Mouse (Mus musculus) embryonic facial prominence, embryonic 15.5 days (tissue): ENCODE results near the gene Cmip. TPM values are rescaled to one million over a fixed set of nuclear protein-coding genes. Genes with fewer than 3 reads are reported as not detected.

Experiments
- ATAC-seq: fragments of 200-750 bp; cut with Nextera tagmentation; 2 replicates; pipeline ENCODE4 v1.8.0; 2017; ENCODE audit warnings: low read depth, moderate TSS enrichment; ENCODE audit not compliant: insufficient number of reproducible peaks, low FRiP score, low TSS enrichment
- H3K27ac ChIP-seq: fragments of 300-500 bp; sonication (generic); replicated peaks from 2 replicates; pipeline ENCODE4 v1.5.1; 2015; ENCODE audit warnings: mild to moderate bottlenecking, inconsistent platforms
- H3K27me3 ChIP-seq: fragments of 300-500 bp; sonication (generic); 2 replicates; pipeline ENCODE4 v1.6.1; 2015; ENCODE audit warnings: inconsistent platforms
- H3K36me3 ChIP-seq: fragments of 300-500 bp; sonication (generic); 2 replicates; pipeline ENCODE4 v1.6.1; 2015; ENCODE audit warnings: mild to moderate bottlenecking, inconsistent platforms
- H3K4me1 ChIP-seq: fragments of 300-500 bp; sonication (generic); 2 replicates; pipeline ENCODE4 v1.6.1; 2015; ENCODE audit warnings: inconsistent platforms
- H3K4me2 ChIP-seq: fragments of 300-500 bp; sonication (generic); replicated peaks from 2 replicates; pipeline ENCODE4 v1.6.1; 2015; ENCODE audit warnings: mild to moderate bottlenecking, inconsistent platforms
- H3K4me3 ChIP-seq: fragments of 300-500 bp; sonication (generic); replicated peaks from 2 replicates; pipeline ENCODE4 v1.5.1; 2015; ENCODE audit warnings: mild to moderate bottlenecking, inconsistent platforms
- H3K9ac ChIP-seq: fragments of 300-500 bp; sonication (generic); 2 replicates; pipeline ENCODE4 v1.6.1; 2015; ENCODE audit warnings: inconsistent platforms
- H3K9me3 ChIP-seq: fragments of 300-500 bp; sonication (generic); replicated peaks from 2 replicates; pipeline ENCODE4 v1.6.1; 2016; ENCODE audit warnings: inconsistent platforms
- WGBS: fragments of 180-500 bp; shearing (Covaris S2); methylation state at CpG from one replicate; pipeline ENCODE4 v1.1.7; 2015; 5-methylcytosine and 5-hydroxymethylcytosine counted together
- polyA plus RNA-seq: library from polyadenylated mRNA; unstranded; fragments of >200 nt; fragmentation: Nextera tagmentation; extraction: Ambion mirVana; gene quantifications from 2 replicates; pipeline ENCODE4 v1.2.1, GENCODE M21; 2015

The Cmip gene
- polyA plus RNA-seq, 1 experiment from 2014 or later: 25.9 TPM

DNA sequence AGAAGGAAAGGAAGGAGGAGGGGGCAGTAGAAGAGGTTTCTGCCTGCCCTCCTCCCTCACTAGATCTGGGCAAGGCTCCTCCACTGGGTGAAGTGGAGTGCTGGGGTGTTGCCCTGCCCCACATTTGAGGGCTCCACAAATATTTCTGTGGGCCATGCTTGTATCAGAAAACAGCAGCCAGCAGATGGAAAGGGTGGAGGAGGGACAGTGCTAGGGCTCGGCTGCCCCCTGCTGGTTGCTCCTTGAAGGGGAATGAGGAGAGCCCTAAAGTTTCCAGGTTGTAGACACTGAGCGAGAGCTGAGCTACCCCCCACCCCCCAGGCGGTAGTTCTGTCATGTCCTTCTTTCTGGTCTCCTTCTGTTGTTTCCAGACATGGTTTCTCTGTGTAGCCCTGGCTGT is 214.3 kb downstream of the Cmip start:
- no peak overlapping the region for H3K4me3 ChIP-seq
- no peak overlapping the region for H3K4me2 ChIP-seq
- WGBS: 14% methylated on average over 3 of the region's 3 CpGs
- H3K9ac ChIP-seq: no peak overlapping the region
- no peak overlapping the region for H3K27ac ChIP-seq
- no peaks in the 10 kb centered on the region for H3K36me3 ChIP-seq
- H3K4me1 ChIP-seq: peaks cover 16% of the 10 kb centered on the region
- ATAC-seq: no peak
- no peaks in the 10 kb centered on the region for H3K9me3 ChIP-seq
- H3K27me3 ChIP-seq: no peaks in the 10 kb centered on the region

DNA sequence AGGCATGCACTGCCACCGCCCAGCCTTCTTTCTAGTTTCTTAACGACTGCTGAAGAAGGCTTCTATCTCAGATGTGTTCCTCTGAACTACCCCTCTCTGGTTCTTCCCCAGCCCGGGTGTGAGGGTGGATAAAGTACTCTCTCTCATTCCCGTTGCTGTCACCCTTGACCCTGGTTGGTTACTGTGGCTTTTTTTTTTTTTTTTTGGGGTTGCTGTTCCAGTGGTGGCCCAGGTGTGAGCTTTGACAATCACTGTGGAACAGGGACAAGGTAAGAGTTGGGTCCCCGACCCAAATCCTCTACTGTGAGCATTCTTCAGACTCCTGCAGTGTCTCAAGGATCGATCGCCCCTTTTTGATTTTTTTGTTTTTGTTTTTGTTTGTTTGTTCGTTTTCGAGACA is 214.8 kb downstream of the Cmip start:
- Histone ChIP-seq H3K27me3 (no peaks in the 10 kb centered on the region), H3K4me1 (peaks cover 16% of the 10 kb centered on the region), H3K36me3 (no peaks in the 10 kb centered on the region), H3K9ac (no peak overlapping the region), H3K4me2 (no peak overlapping the region), H3K9me3 (no peaks in the 10 kb centered on the region), H3K4me3 (no peak overlapping the region), H3K27ac (no peak overlapping the region)
- no peak for ATAC-seq
- WGBS: 72% methylated on average over 9 of the region's 9 CpGs

DNA sequence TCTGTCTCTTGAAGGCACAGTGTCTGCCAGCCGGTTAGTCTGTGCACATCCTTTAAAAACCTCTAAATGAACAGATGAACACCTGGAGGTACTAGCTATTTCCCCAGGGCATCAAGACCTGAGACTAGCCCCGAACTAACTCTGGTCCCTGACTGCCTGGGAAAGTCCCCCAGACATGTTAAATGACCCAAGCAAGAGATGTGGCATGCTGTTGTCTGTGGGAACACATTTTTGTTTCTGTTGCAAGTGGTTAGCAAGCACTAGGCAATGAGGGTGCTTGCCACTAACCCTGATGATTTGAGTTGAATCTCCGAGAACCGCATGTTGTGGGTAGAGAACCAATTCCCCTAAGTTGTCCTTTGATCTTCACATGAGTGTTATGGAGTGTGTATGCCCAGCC is 215.5 kb downstream of the Cmip start:
- H3K4me1 ChIP-seq: peaks cover 16% of the 10 kb centered on the region
- no peak overlapping the region for H3K27ac ChIP-seq
- ATAC-seq: no peak
- H3K4me3 ChIP-seq: no peak overlapping the region
- no peak overlapping the region for H3K4me2 ChIP-seq
- 75% methylated on average over 4 of the region's 4 CpGs for WGBS
- H3K27me3 ChIP-seq: no peaks in the 10 kb centered on the region
- no peak overlapping the region for H3K9ac ChIP-seq
- H3K36me3 ChIP-seq: no peaks in the 10 kb centered on the region
- no peaks in the 10 kb centered on the region for H3K9me3 ChIP-seq

DNA sequence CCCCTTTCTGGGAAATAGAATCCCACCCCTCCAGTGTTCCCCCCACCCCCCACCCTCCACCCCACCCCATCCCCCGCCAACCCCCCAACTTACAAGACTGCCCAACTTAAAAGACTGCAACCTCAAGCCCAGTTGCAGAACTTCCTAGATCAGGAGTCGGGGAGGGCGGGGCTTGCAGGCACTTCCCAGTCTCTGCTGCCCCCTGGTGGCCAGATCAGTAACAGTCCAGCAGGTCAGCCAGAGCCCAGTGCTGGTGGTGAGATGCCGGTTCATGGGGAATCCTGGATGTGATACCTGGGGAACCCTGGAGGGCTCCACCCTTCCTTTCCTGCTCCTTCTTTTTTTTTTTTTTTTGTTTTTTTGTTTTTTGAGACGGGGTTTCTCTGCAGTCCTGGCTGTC is 218.1 kb downstream of the Cmip start:
- peaks cover 12% of the 10 kb centered on the region for H3K4me1 ChIP-seq
- WGBS: 2% methylated on average over 5 of the region's 5 CpGs
- ATAC-seq: 0 out of 2 replicates have a peak, but pooled peaks have one; percentile 35
- no peak overlapping the region for H3K27ac ChIP-seq
- H3K9me3 ChIP-seq: no peaks in the 10 kb centered on the region
- H3K27me3 ChIP-seq: no peaks in the 10 kb centered on the region
- H3K4me2 ChIP-seq: no peak overlapping the region
- no peaks in the 10 kb centered on the region for H3K36me3 ChIP-seq
- H3K9ac ChIP-seq: no peak overlapping the region
- no peak overlapping the region for H3K4me3 ChIP-seq

DNA sequence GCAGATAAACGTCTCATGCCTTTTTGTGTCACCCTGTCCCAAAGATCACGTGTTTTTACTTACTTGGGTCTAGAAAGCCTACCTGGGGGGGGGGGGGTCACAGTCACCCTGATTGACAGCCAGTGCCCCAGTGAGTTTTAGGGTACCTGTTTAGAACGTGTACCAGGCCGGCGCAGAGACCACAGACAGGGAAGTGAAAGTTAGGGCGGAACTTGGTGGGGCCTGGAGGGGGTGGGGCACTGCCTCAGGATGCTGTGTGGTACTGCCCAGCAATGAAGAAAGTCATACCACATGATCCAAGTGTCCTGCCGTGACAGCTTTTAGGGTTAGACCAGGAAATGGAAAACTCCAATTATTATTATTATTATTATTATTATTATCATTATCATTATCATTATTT is 219.0 kb downstream of the Cmip start:
- Histone ChIP-seq H3K27ac (no peak overlapping the region), H3K4me2 (no peak overlapping the region), H3K9ac (no peak overlapping the region), H3K9me3 (no peaks in the 10 kb centered on the region), H3K36me3 (no peaks in the 10 kb centered on the region), H3K4me3 (no peak overlapping the region), H3K4me1 (peaks cover 3% of the 10 kb centered on the region; the same call in 1 of the 2 replicates), H3K27me3 (no peaks in the 10 kb centered on the region)
- ATAC-seq: no peak
- 75% methylated on average over 7 of the region's 7 CpGs for WGBS

DNA sequence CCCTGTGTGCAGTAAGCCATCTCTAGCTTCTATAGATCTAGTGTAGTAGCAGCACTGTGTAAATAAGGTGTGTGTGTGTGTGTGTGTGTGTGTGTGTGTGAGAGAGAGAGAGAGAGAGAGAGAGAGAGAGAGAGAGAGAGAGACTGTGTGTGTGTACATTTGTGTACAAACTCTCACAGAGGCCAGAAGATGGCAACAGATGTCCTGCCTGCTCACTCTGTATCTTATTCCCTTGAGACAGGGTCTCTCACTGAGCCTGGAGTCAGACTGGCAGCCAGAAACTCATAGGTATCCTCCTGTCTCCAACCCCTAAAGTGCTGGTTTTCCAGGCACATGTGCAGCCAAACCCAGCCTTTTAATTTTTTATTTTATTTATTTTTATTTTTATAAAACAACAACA is 221.2 kb downstream of the Cmip start:
- no peak for ATAC-seq
- Histone ChIP-seq H3K27me3 (no peaks in the 10 kb centered on the region), H3K27ac (no peak overlapping the region), H3K9me3 (no peaks in the 10 kb centered on the region), H3K4me1 (no peaks in the 10 kb centered on the region), H3K36me3 (no peaks in the 10 kb centered on the region), H3K4me3 (no peak overlapping the region), H3K9ac (no peak overlapping the region), H3K4me2 (no peak overlapping the region)

DNA sequence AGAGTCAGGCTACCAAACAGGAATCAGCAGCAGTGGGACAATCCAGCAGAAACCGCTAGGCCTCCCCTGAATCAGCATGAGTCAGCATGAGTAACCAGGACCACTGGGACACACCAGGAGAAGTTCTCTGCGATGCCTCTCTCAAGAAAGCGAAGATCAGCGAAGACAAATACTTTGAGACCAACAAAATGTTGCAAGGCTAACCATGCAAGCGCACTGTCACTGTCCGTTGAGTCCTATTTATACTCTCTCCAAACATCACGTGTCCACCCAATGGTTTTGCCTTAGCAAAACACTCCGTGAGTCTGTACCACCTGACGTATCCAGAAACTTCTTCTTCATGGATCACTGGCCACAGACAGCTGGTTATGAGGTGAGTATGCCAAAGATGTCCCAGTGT is 223.1 kb downstream of the Cmip start:
- no peak overlapping the region for H3K27ac ChIP-seq
- no peak for ATAC-seq
- no peak overlapping the region for H3K4me2 ChIP-seq
- H3K4me1 ChIP-seq: no peaks in the 10 kb centered on the region
- no peak overlapping the region for H3K9ac ChIP-seq
- no peak overlapping the region for H3K4me3 ChIP-seq
- no peaks in the 10 kb centered on the region for H3K9me3 ChIP-seq
- H3K36me3 ChIP-seq: no peaks in the 10 kb centered on the region
- 91% methylated on average over 9 of the region's 9 CpGs for WGBS
- H3K27me3 ChIP-seq: no peaks in the 10 kb centered on the region

DNA sequence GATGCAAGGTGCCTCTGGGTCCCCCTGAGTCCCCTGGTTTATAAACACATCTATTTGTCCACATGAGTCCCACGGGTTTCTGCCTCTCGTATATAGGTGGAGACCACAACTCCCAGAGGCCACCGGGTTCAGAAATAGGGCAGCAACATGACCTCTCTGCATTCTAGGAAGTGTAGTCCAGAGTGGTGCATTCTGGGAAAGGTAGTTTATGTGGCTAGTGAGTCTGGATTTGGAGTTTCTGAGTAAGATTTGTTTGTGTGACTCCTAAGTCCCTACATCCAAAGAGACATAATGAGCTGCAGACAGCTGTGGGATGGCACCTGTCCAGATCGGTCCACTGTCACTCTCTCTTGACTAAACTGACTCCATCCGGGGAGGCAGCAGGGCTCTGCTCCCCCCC is 223.7 kb downstream of the Cmip start:
- H3K27me3 ChIP-seq: no peaks in the 10 kb centered on the region
- WGBS: 37% methylated on average over 5 of the region's 5 CpGs

DNA sequence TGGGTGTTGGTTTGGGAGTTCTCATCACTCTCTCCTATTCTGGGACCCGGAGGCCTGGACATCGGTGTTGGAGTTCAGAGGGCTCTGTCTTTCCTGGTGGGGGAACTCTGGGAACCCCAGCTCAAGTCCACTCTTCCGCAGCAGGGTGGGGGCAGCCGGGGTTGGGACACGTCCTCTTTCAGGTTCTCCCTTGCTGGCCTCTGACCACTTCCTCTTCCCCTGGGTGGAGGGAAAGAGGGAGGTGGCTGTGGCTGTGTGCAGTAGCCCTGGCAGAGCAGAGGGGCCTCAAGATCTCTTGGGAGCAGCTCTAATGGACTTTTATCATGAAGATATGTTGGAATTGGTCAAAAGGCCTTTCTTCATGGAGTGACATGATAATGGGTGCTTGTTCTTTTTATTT is 225.0 kb downstream of the Cmip start:
- Histone ChIP-seq H3K27me3 (no peaks in the 10 kb centered on the region), H3K9ac (no peak overlapping the region), H3K4me2 (no peak overlapping the region), H3K4me3 (no peak overlapping the region), H3K27ac (no peak overlapping the region), H3K4me1 (no peaks in the 10 kb centered on the region), H3K36me3 (no peaks in the 10 kb centered on the region), H3K9me3 (no peaks in the 10 kb centered on the region)
- WGBS: 75% methylated on average over 5 of the region's 5 CpGs
- no peak for ATAC-seq

More for the DNA sequence above, 223.7 kb downstream of the Cmip start:
- Histone ChIP-seq H3K4me3 (no peak overlapping the region), H3K9me3 (no peaks in the 10 kb centered on the region), H3K9ac (no peak overlapping the region), H3K4me2 (no peak overlapping the region), H3K27ac (no peak overlapping the region), H3K36me3 (no peaks in the 10 kb centered on the region), H3K4me1 (no peaks in the 10 kb centered on the region)
- ATAC-seq: peak; percentile 31; the same call in 1 of the 2 replicates

DNA sequence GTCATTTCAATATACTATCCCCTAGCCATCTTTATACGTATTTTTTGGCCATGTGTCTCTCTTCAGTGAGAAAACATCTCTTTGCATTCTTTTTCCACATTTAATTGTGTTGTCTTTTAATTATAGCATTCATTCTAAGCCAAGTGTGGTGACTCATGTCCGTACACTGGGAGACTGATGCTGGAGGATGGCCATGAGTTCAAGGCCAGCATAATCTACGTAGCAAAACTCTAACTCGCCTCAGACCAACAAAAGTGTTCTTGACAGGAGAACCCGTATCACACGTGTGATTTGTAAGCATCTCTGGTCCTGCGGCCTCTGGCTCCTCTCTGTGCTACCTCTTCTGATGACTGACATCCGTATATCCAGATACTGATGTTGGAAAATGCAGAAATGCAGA is 227.9 kb downstream of the Cmip start:
- ATAC-seq: no peak
- H3K27ac ChIP-seq: no peak overlapping the region
- H3K36me3 ChIP-seq: no peaks in the 10 kb centered on the region
- H3K9me3 ChIP-seq: no peaks in the 10 kb centered on the region
- H3K4me1 ChIP-seq: no peaks in the 10 kb centered on the region
- no peak overlapping the region for H3K4me2 ChIP-seq
- WGBS: 82% methylated on average over 8 of the region's 8 CpGs
- H3K27me3 ChIP-seq: no peaks in the 10 kb centered on the region
- H3K4me3 ChIP-seq: no peak overlapping the region
- no peak overlapping the region for H3K9ac ChIP-seq

DNA sequence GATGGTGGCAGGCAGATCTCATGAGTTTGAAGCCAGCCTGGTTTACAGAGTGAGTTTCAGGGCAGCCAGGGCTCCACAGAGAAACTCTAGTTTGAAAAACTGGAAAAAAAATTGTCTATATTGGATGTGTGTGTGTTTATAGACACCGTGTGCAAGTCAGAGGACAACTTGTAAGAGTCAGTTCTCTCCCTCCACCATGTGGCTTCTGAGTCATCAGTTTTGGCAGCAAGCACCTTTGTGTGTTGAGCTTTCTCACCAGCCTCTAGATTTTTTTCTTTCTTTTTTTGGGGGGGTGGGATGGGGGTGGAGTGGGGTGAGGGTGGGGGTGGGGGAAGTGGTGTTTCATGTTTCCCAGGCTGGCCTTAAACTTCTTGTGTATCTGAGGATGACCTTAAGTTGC is 228.5 kb downstream of the Cmip start:
- ATAC-seq: no peak
- no peak overlapping the region for H3K4me2 ChIP-seq
- H3K9me3 ChIP-seq: no peaks in the 10 kb centered on the region
- 84% methylated on average over 1 of the region's 1 CpGs for WGBS
- no peak overlapping the region for H3K9ac ChIP-seq
- no peaks in the 10 kb centered on the region for H3K4me1 ChIP-seq
- H3K27ac ChIP-seq: no peak overlapping the region
- H3K4me3 ChIP-seq: no peak overlapping the region
- no peaks in the 10 kb centered on the region for H3K36me3 ChIP-seq
- no peaks in the 10 kb centered on the region for H3K27me3 ChIP-seq

DNA sequence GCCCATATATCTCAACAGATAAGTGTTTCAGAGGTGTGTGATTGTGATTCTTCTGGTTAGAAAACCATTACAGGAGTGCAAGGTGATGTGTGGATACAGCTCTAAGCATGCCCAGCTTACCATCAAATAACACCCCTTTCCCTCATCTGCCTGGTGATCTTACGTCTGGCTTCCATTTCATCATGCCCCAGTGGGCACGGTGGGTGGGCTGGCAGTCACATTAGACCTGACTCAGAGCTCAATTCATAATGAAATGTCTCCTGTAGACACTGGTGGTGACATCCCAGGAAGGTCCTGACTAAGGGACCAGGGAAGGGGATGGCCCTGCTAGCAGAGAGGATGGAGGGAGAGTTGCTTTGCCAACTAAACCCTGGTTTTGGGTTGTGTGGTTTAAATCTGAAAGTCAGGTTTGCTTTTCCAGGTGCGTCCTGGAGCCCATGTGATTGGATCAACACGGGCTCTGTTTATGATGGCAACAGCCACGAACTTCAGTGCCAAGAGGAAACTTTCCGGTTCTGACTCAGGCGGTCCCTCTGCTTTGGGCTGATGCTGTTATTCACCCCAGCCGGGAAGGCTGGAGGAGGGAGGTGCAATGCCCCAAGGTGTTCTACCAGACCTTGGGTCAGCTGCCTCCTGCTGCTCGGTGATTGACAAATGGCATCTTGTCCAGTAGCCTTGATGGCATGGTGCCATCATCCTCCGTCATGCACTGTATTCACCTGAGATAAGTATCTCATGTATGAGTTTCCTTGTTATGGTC is 231.6 kb downstream of the Cmip start:
- H3K9ac ChIP-seq: no peak overlapping the region
- H3K9me3 ChIP-seq: no peaks in the 10 kb centered on the region
- no peaks in the 10 kb centered on the region for H3K4me1 ChIP-seq
- no peak overlapping the region for H3K27ac ChIP-seq
- no peak overlapping the region for H3K4me3 ChIP-seq
- ATAC-seq: no peak
- H3K36me3 ChIP-seq: no peaks in the 10 kb centered on the region
- 70% methylated on average over 10 of the region's 10 CpGs for WGBS
- H3K4me2 ChIP-seq: no peak overlapping the region
- H3K27me3 ChIP-seq: no peaks in the 10 kb centered on the region
